Mouse (Mus musculus): Measurements from ENCODE around the gene Coa7. TPM values are rescaled to one million over a fixed set of nuclear protein-coding genes. Genes with fewer than 3 reads are reported as not detected.

The Coa7 gene
- polyA plus RNA-seq, 1 experiment = 11.1 TPM

- peak overlapping the region; percentile 51 for H3K27ac ChIP-seq (ENCODE audit: insufficient read depth, low read depth, low read length)
- no peak overlapping the region for H3K4me3 ChIP-seq (ENCODE audit: low read depth, low read length)
- no peaks in the 10 kb centered on the region for H3K27me3 ChIP-seq (ENCODE audit: control insufficient read depth, insufficient read depth, low read length)
- WGBS = 80% methylated on average over 12 of the region's 12 CpGs
- H3K36me3 ChIP-seq (ENCODE audit: control insufficient read depth, insufficient read depth, low read length) = no peaks in the 10 kb centered on the region
- H3K4me1 ChIP-seq (ENCODE audit: control insufficient read depth, insufficient read depth, insufficient read length, low read length) = peaks cover 10% of the 10 kb centered on the region; the same call in 1 of the 2 replicates
- no peak for TF ChIP-seq CTCF (IDR thresholded peaks at IDR 0.05; ENCODE audit: extremely low read depth, insufficient read length, insufficient replicate concordance, low read depth, low read length)
- TF ChIP-seq POLR2A (IDR thresholded peaks at IDR 0.05; ENCODE audit: low read depth, low read length) = no peak
Observed at GRCm38 (mm10) chr4:108317656-108318605, 10.0 kb upstream of the Coa7 start.

- Histone ChIP-seq H3K27ac (ENCODE audit: insufficient read depth, low read depth, low read length) (peak overlapping the region; percentile 58), H3K4me3 (ENCODE audit: low read depth, low read length) (no peak overlapping the region), H3K36me3 (ENCODE audit: control insufficient read depth, insufficient read depth, low read length) (no peaks in the 10 kb centered on the region), H3K4me1 (ENCODE audit: control insufficient read depth, insufficient read depth, insufficient read length, low read length) (peaks cover 10% of the 10 kb centered on the region; the same call in 1 of the 2 replicates), H3K27me3 (ENCODE audit: control insufficient read depth, insufficient read depth, low read length) (no peaks in the 10 kb centered on the region)
- TF ChIP-seq POLR2A (IDR thresholded peaks at IDR 0.05; ENCODE audit: low read depth, low read length) (no peak), CTCF (IDR thresholded peaks at IDR 0.05; ENCODE audit: extremely low read depth, insufficient read length, insufficient replicate concordance, low read depth, low read length) (no peak)
- 20% methylated on average over 8 of the region's 8 CpGs for WGBS
Observed at GRCm38 (mm10) chr4:108318649-108319615, 9.0 kb upstream of the Coa7 start.

- WGBS = 67% methylated on average over 6 of the region's 6 CpGs
- H3K36me3 ChIP-seq (ENCODE audit: control insufficient read depth, insufficient read depth, low read length) = no peaks in the 10 kb centered on the region
- no peak overlapping the region for H3K4me3 ChIP-seq (ENCODE audit: low read depth, low read length)
- H3K4me1 ChIP-seq (ENCODE audit: control insufficient read depth, insufficient read depth, insufficient read length, low read length) = peaks cover 10% of the 10 kb centered on the region; the same call in 1 of the 2 replicates
- H3K27ac ChIP-seq (ENCODE audit: insufficient read depth, low read depth, low read length) = no peak overlapping the region
- no peaks in the 10 kb centered on the region for H3K27me3 ChIP-seq (ENCODE audit: control insufficient read depth, insufficient read depth, low read length)
- TF ChIP-seq CTCF (IDR thresholded peaks at IDR 0.05; ENCODE audit: extremely low read depth, insufficient read length, insufficient replicate concordance, low read depth, low read length) = peak; percentile 50; the same call in 1 of the 2 replicates
- no peak for TF ChIP-seq POLR2A (IDR thresholded peaks at IDR 0.05; ENCODE audit: low read depth, low read length)
Observed at GRCm38 (mm10) chr4:108319747-108320146, 8.2 kb upstream of the Coa7 start.

- TF ChIP-seq POLR2A (IDR thresholded peaks at IDR 0.05; ENCODE audit: low read depth, low read length) (no peak), CTCF (IDR thresholded peaks at IDR 0.05; ENCODE audit: extremely low read depth, insufficient read length, insufficient replicate concordance, low read depth, low read length) (no peak)
- Histone ChIP-seq H3K36me3 (ENCODE audit: control insufficient read depth, insufficient read depth, low read length) (no peaks in the 10 kb centered on the region), H3K27me3 (ENCODE audit: control insufficient read depth, insufficient read depth, low read length) (no peaks in the 10 kb centered on the region), H3K4me3 (ENCODE audit: low read depth, low read length) (no peak overlapping the region), H3K4me1 (ENCODE audit: control insufficient read depth, insufficient read depth, insufficient read length, low read length) (peaks cover 10% of the 10 kb centered on the region; the same call in 1 of the 2 replicates), H3K27ac (ENCODE audit: insufficient read depth, low read depth, low read length) (no peak overlapping the region)
- 71% methylated on average over 7 of the region's 7 CpGs for WGBS
Observed at GRCm38 (mm10) chr4:108320627-108321380, 7.1 kb upstream of the Coa7 start.

GRCm38 (mm10) chr4:108323588-108323987 is 4.4 kb upstream of the Coa7 start:
- H3K4me3 ChIP-seq (ENCODE audit: low read depth, low read length) = no peak overlapping the region
- peaks cover 8% of the 10 kb centered on the region; the same call in 1 of the 2 replicates for H3K4me1 ChIP-seq (ENCODE audit: control insufficient read depth, insufficient read depth, insufficient read length, low read length)
- no peaks in the 10 kb centered on the region for H3K27me3 ChIP-seq (ENCODE audit: control insufficient read depth, insufficient read depth, low read length)
- TF ChIP-seq CTCF (IDR thresholded peaks at IDR 0.05; ENCODE audit: extremely low read depth, insufficient read length, insufficient replicate concordance, low read depth, low read length) (no peak), POLR2A (IDR thresholded peaks at IDR 0.05; ENCODE audit: low read depth, low read length) (no peak)
- WGBS = 71% methylated on average over 5 of the region's 5 CpGs
- no peak overlapping the region for H3K27ac ChIP-seq (ENCODE audit: insufficient read depth, low read depth, low read length)
- H3K36me3 ChIP-seq (ENCODE audit: control insufficient read depth, insufficient read depth, low read length) = no peaks in the 10 kb centered on the region

- 13% methylated on average over 6 of the region's 6 CpGs for WGBS
- peak overlapping the region; percentile 72 for H3K27ac ChIP-seq (ENCODE audit: insufficient read depth, low read depth, low read length)
- TF ChIP-seq CTCF (IDR thresholded peaks at IDR 0.05; ENCODE audit: extremely low read depth, insufficient read length, insufficient replicate concordance, low read depth, low read length) = no peak
- H3K4me3 ChIP-seq (ENCODE audit: low read depth, low read length) = no peak overlapping the region
- no peaks in the 10 kb centered on the region for H3K27me3 ChIP-seq (ENCODE audit: control insufficient read depth, insufficient read depth, low read length)
- peaks cover 9% of the 10 kb centered on the region; the same call in 1 of the 2 replicates for H3K4me1 ChIP-seq (ENCODE audit: control insufficient read depth, insufficient read depth, insufficient read length, low read length)
- no peaks in the 10 kb centered on the region for H3K36me3 ChIP-seq (ENCODE audit: control insufficient read depth, insufficient read depth, low read length)
Observed at GRCm38 (mm10) chr4:108327071-108327579, 815 bp upstream of the Coa7 start.

Data from small intestine, adult 2 months (tissue).